ENCODE assay signal across 8 mouse cellular contexts in the genomic region with DNA sequence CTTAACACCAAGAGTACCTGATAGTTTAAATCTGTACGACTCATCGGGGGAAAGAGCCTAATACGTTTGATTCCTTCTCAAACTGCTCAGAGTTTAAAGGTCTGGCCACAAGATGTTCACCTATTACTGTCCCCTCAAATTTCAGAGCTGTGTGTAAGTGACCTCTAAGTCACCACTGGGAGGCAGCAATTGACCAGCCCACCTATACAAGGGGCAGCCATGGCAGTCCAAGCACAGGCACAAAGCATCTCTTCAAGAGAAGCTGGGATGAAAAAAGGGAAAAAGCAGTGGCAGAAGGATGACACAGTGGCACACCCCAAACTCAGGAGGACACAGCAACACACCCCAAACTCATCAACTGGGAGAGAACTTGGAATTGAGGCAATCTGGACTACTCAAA. TPM values are rescaled to one million over a fixed set of nuclear protein-coding genes. Genes with fewer than 3 reads are reported as not detected.
A peak's percentile ranks its signal among the peaks of the same experiment; 100 is the strongest.
DNase-seq lines count a peak whose midpoint lies in the region; ATAC-seq and TF ChIP-seq lines count a peak whose summit lies in the region.

No protein-coding gene starts in this region.

- H3K4me1 ChIP-seq in ES-Bruce4 (ENCODE audit: control insufficient read depth, insufficient read depth, low read length): no peaks in the 10 kb centered on the region
- H3K4me1 ChIP-seq in embryonic facial prominence, embryonic 12.5 days: no peaks in the 10 kb centered on the region
- no peaks in the 10 kb centered on the region for H3K4me1 ChIP-seq in liver, postnatal 0 days (ENCODE audit: insufficient read depth)
- no peaks in the 10 kb centered on the region for H3K4me1 ChIP-seq in stomach, postnatal 0 days (replicated peaks; ENCODE audit: control insufficient read depth, insufficient read depth)

- TF ChIP-seq POLR2A in ES-Bruce4 (IDR thresholded peaks at IDR 0.05; ENCODE audit: insufficient read depth, low read length): no peak

- no peak overlapping the region for H3K27ac ChIP-seq in ES-Bruce4 (ENCODE audit: insufficient read depth, low read length)
- no peak overlapping the region for H3K27ac ChIP-seq in embryonic facial prominence, embryonic 12.5 days
- no peak overlapping the region for H3K27ac ChIP-seq in liver, postnatal 0 days (ENCODE audit: low read depth)
- H3K27ac ChIP-seq in stomach, postnatal 0 days (replicated peaks): no peak overlapping the region

- peak; percentile 42 for TF ChIP-seq CTCF in ES-Bruce4 (IDR thresholded peaks at IDR 0.05; ENCODE audit: low read depth, low read length)
- TF ChIP-seq CTCF in liver, postnatal 0 days (IDR thresholded peaks at IDR 0.05; ENCODE audit: low read depth): peak; percentile 67
- peak; percentile 72 for TF ChIP-seq CTCF in stomach, postnatal 0 days (IDR thresholded peaks at IDR 0.05; ENCODE audit: low read depth)

- H3K9ac ChIP-seq in ES-Bruce4 (ENCODE audit: low read depth, poor library complexity, severe bottlenecking): no peak overlapping the region
- no peak overlapping the region for H3K9ac ChIP-seq in embryonic facial prominence, embryonic 12.5 days
- no peak overlapping the region for H3K9ac ChIP-seq in liver, postnatal 0 days (replicated peaks)
- H3K9ac ChIP-seq in stomach, postnatal 0 days (ENCODE audit: low read length): no peak overlapping the region

- H3K36me3 ChIP-seq in ES-Bruce4 (ENCODE audit: control insufficient read depth, insufficient read depth, low read length, poor library complexity, severe bottlenecking): peaks cover 10% of the 10 kb centered on the region
- no peaks in the 10 kb centered on the region for H3K36me3 ChIP-seq in embryonic facial prominence, embryonic 12.5 days
- no peaks in the 10 kb centered on the region; the same call in none of the 2 replicates for H3K36me3 ChIP-seq in liver, postnatal 0 days (replicated peaks; ENCODE audit: insufficient read depth, low read length)
- H3K36me3 ChIP-seq in stomach, postnatal 0 days (ENCODE audit: control insufficient read depth, insufficient read depth, low read length): no peaks in the 10 kb centered on the region

- ATAC-seq in embryonic facial prominence, embryonic 12.5 days (ENCODE audit: insufficient number of reproducible peaks, insufficient read depth, low FRiP score, low TSS enrichment): peak; percentile 41; the same call in 1 of the 2 replicates
- ATAC-seq in liver, postnatal 0 days: no peak
- ATAC-seq in stomach, postnatal 0 days (ENCODE audit: low FRiP score, low TSS enrichment): no peak
- ATAC-seq in erythroblast, adult 5-6 weeks (replicated peaks; ENCODE audit: low FRiP score, poor library complexity, severe bottlenecking): no peak

- 79% methylated on average over 3 of the region's 3 CpGs for WGBS in embryonic facial prominence, embryonic 12.5 days
- WGBS in liver, postnatal 0 days (ENCODE audit: insufficient replicate concordance): 75% methylated on average over 3 of the region's 3 CpGs
- 72% methylated on average over 3 of the region's 3 CpGs for WGBS in stomach, postnatal 0 days

- TF ChIP-seq EP300 in ES-Bruce4 (IDR thresholded peaks at IDR 0.05; ENCODE audit: insufficient read depth, low read depth, low read length): no peak
- no peak for TF ChIP-seq EP300 in liver, postnatal 0 days (IDR thresholded peaks at IDR 0.05; ENCODE audit: low read depth)
- TF ChIP-seq EP300 in stomach, postnatal 0 days (optimal IDR thresholded peaks at IDR 0.05): no peak

- H3K4me2 ChIP-seq in embryonic facial prominence, embryonic 12.5 days (replicated peaks): no peak overlapping the region
- no peak overlapping the region for H3K4me2 ChIP-seq in liver, postnatal 0 days (ENCODE audit: low read depth, low read length)
- H3K4me2 ChIP-seq in stomach, postnatal 0 days (replicated peaks; ENCODE audit: low read depth): no peak overlapping the region

- DNase-seq in heart, postnatal 10 days: peak; percentile 37 to 41
- DNase-seq in heart, postnatal 25 days (ENCODE audit: low spot score): no peak
- DNase-seq in liver, postnatal 0 days: no peak
- DNase-seq in stomach, postnatal 0 days (ENCODE audit: low spot score): no peak
- DNase-seq in gastrocnemius, adult 18-20 months (ENCODE audit: low spot score): no peak

- intact Hi-C loops in heart, postnatal 10 days (cut with DNase I): loop anchor here (1.0 kb wide), 1 partner anchor 74 kb away; no protein-coding TSS in a partner anchor
- intact Hi-C loops in heart, postnatal 25 days (cut with DNase I): loop anchor here (5.0 kb wide), 1 partner anchor 72 kb away; no protein-coding TSS in a partner anchor

- H3K27me3 ChIP-seq in ES-Bruce4 (ENCODE audit: control insufficient read depth, insufficient read depth, low read length, poor library complexity, severe bottlenecking): no peaks in the 10 kb centered on the region
- H3K27me3 ChIP-seq in embryonic facial prominence, embryonic 12.5 days: no peaks in the 10 kb centered on the region
- no peaks in the 10 kb centered on the region for H3K27me3 ChIP-seq in liver, postnatal 0 days (ENCODE audit: insufficient read depth, low read length)
- H3K27me3 ChIP-seq in stomach, postnatal 0 days (ENCODE audit: control insufficient read depth, insufficient read depth, low read length): no peaks in the 10 kb centered on the region

- H3K4me3 ChIP-seq in ES-Bruce4 (ENCODE audit: low read depth, low read length): no peak overlapping the region
- H3K4me3 ChIP-seq in embryonic facial prominence, embryonic 12.5 days: no peak overlapping the region
- no peak overlapping the region for H3K4me3 ChIP-seq in liver, postnatal 0 days (ENCODE audit: low read depth, low read length)
- no peak overlapping the region for H3K4me3 ChIP-seq in stomach, postnatal 0 days (ENCODE audit: low read depth, low read length)

- no peaks in the 10 kb centered on the region for H3K9me3 ChIP-seq in ES-Bruce4 (replicated peaks; ENCODE audit: control insufficient read depth, insufficient read depth, low read length, poor library complexity, severe bottlenecking)
- H3K9me3 ChIP-seq in embryonic facial prominence, embryonic 12.5 days: no peaks in the 10 kb centered on the region
- no peaks in the 10 kb centered on the region for H3K9me3 ChIP-seq in liver, postnatal 0 days (ENCODE audit: low read length)
- H3K9me3 ChIP-seq in stomach, postnatal 0 days (ENCODE audit: control insufficient read depth, low read length): no peaks in the 10 kb centered on the region

RNA-seq across cellular contexts. Expression of gene Nr1d2, which starts 28.1 kb away (rescaled TPM):
- 10 to 100 TPM; 47.2 to 48.0 TPM for total RNA-seq in heart, postnatal 10 days (2021)
- total RNA-seq in heart, postnatal 25 days (2021): 100 to 1,000 TPM in 1 of 2 experiments, 10 to 100 TPM in 1; 43.3 to 115 TPM
- 16.1 and 16.3 TPM in 2 replicates for polyA plus RNA-seq in ES-Bruce4 (2011; ENCODE audit: insufficient read depth, insufficient read length, low read depth, missing spikeins)
- polyA plus RNA-seq in embryonic facial prominence, embryonic 12.5 days (2016; fragmentation: Nextera tagmentation; extraction: Ambion mirVana): 7.3 and 8.1 TPM in 2 replicates
- polyA plus RNA-seq in liver, postnatal 0 days (2015; fragmentation: Nextera tagmentation; extraction: Ambion mirVana): 6.2 and 6.5 TPM in 2 replicates
- 11.1 and 13.0 TPM in 2 replicates for polyA plus RNA-seq in stomach, postnatal 0 days (2015; fragmentation: Nextera tagmentation; extraction: Ambion mirVana)
- total RNA-seq in gastrocnemius, adult 18-20 months (2021): 10 to 100 TPM; 60.7 to 61.4 TPM
- 2.9 TPM in 1 of 2 replicates, not detected in the other for total RNA-seq in erythroblast, adult 5-6 weeks (2015; ENCODE audit: low replicate concordance)
- 2.0 and 2.5 TPM in 2 replicates for total RNA-seq in erythroblast, adult 5-6 weeks (2017; ENCODE audit: low replicate concordance)

Comparison
In these comparisons a context has a peak if more than half of its experiments do, and no peak if none do; other contexts are left out.
1. DNase-seq: peak in heart, postnatal 10 days (2 of 2); none in heart, postnatal 25 days (single experiment), liver, postnatal 0 days (single experiment), stomach, postnatal 0 days (single experiment) and gastrocnemius, adult 18-20 months (single experiment).
2. RNA of gene Nr1d2, which starts 28.1 kb away (total RNA-seq): 43.3 to 115 TPM in heart, postnatal 25 days, 60.7 to 61.4 TPM in gastrocnemius, adult 18-20 months and 47.2 to 48.0 TPM in heart, postnatal 10 days; 2.0 to 2.9 TPM in erythroblast, adult 5-6 weeks; every median in the first group is over 10 times any median in the second.
3. Peak in every context shown above with its lines, with median percentiles within 50 percentile points of each other: CTCF ChIP-seq.